Mouse (Mus musculus) liver, embryonic 15.5 days (tissue): ENCODE data around the gene Phldb2. TPM values are rescaled to one million over a fixed set of nuclear protein-coding genes. Genes with fewer than 3 reads are reported as not detected.

Experiments used
- ATAC-seq: fragments of 200-750 bp; cut with Nextera tagmentation; 2 replicates; pipeline ENCODE4 v1.8.0; 2017; ENCODE audit warnings: moderate number of reproducible peaks, mild to moderate bottlenecking, moderate library complexity; ENCODE audit not compliant: insufficient read depth
- H3K27ac ChIP-seq: fragments of 300-500 bp; sonication (generic); replicated peaks from 2 replicates; pipeline ENCODE4 v1.5.1; 2015; ENCODE audit warnings: mild to moderate bottlenecking, inconsistent platforms
- H3K27me3 ChIP-seq: fragments of 300-500 bp; sonication (generic); 2 replicates; pipeline ENCODE4 v1.6.1; 2015; ENCODE audit warnings: mild to moderate bottlenecking, inconsistent platforms
- H3K36me3 ChIP-seq: fragments of 300-500 bp; sonication (generic); replicated peaks from 2 replicates; pipeline ENCODE4 v1.6.1; 2015; ENCODE audit warnings: moderate library complexity, mild to moderate bottlenecking, inconsistent platforms
- H3K4me1 ChIP-seq: fragments of 300-500 bp; sonication (generic); replicated peaks from 2 replicates; pipeline ENCODE4 v1.6.1; 2015; ENCODE audit warnings: inconsistent platforms
- H3K4me2 ChIP-seq: fragments of 300-500 bp; sonication (generic); 2 replicates; pipeline ENCODE4 v1.6.1; 2015; ENCODE audit warnings: moderate library complexity, mild to moderate bottlenecking, inconsistent platforms
- H3K4me3 ChIP-seq: fragments of 300-500 bp; sonication (generic); replicated peaks from 2 replicates; pipeline ENCODE4 v1.5.1; 2015; ENCODE audit warnings: mild to moderate bottlenecking, inconsistent platforms
- H3K9ac ChIP-seq: fragments of 300-500 bp; sonication (generic); 2 replicates; pipeline ENCODE4 v1.6.1; 2015; ENCODE audit warnings: moderate library complexity, mild to moderate bottlenecking, inconsistent platforms
- H3K9me3 ChIP-seq: fragments of 300-500 bp; sonication (generic); replicated peaks from 2 replicates; pipeline ENCODE4 v1.6.1; 2016; ENCODE audit warnings: inconsistent platforms
- WGBS: fragments of 180-500 bp; shearing (Covaris S2); methylation state at CpG from one replicate; pipeline ENCODE4 v1.1.7; 2015; ENCODE audit warnings: mixed read lengths; ENCODE audit not compliant: insufficient replicate concordance; 5-methylcytosine and 5-hydroxymethylcytosine counted together
- polyA plus RNA-seq: library from polyadenylated mRNA; unstranded; fragments of >200 nt; fragmentation: Nextera tagmentation; extraction: Ambion mirVana; gene quantifications from 2 replicates; pipeline ENCODE4 v1.2.1, GENCODE M21; 2015

Gene Phldb2
- polyA plus RNA-seq, result 12.4 and 14.1 TPM in 2 replicates

DNA sequence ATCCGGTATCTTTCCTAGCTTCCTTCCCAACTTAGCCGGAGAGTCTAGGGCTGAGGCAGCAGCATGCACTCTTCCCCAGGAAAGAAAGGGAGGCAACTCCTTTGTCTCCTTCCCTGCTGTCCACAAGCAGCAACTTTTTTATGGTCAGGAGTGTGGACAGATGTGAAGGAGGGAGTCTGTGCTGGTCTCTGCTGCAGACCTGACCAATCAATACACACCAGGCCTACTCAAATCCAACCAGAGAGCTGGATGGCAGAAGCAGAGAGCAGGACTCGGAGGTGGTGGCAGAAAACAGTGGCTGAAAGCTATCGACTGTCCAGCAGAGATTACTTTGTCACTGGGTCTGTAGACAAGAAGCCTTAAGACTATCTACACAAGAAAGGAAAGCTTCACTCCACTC, at the start of gene Phldb2:
TSS of gene Phldb2 (minus strand) at position 205 of the 400 bp plus-strand sequence.
- WGBS, result 46% methylated on average over 4 of the region's 4 CpGs
- no peaks in the 10 kb centered on the region for H3K9me3 ChIP-seq
- H3K4me3 ChIP-seq, result peak within 1 kb of the TSS; percentile 33
- no peaks in the 10 kb centered on the region for H3K36me3 ChIP-seq
- H3K4me2 ChIP-seq, result peak within 1 kb of the TSS; percentile 29
- peak within 1 kb of the TSS; percentile 66 for H3K27ac ChIP-seq
- ATAC-seq, result peak; percentile 56; the same call in 1 of the 2 replicates
- H3K27me3 ChIP-seq, result no peaks in the 10 kb centered on the region
- H3K4me1 ChIP-seq, result no peaks in the 10 kb centered on the region
- no peak within 1 kb of the TSS for H3K9ac ChIP-seq

DNA sequence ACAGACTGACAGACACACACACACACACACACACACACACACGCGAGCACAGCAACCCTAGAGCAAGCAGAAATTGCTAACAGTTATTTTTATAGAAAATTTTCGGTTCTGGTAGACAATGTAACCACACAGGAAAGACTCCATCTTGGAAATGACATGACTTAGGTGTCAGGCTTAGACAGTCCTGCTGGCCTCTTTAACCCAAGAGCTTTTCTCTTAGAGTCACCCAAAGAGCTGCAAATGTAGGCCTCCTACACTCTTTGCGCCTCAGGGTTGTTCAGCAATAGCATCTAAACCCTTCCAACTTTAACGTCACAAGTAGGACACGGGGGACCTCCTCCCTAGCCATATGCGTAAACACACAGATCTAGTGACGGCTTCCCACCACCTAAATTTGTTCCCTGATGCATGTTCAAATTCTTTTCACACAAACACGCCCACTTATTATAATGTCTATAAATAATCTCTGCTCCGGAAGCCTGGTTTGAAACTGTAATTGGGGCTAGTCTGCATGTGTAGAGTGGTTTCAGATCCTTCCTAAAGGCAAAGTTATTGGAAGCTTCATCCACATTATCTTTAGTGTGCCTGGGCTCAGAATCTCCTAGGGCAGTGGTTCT, 48.3 kb upstream of the Phldb2 start:
- Histone ChIP-seq H3K27me3 (no peaks in the 10 kb centered on the region), H3K36me3 (no peaks in the 10 kb centered on the region), H3K9ac (no peak overlapping the region), H3K27ac (no peak overlapping the region), H3K9me3 (no peaks in the 10 kb centered on the region), H3K4me3 (no peak overlapping the region), H3K4me2 (no peak overlapping the region), H3K4me1 (no peaks in the 10 kb centered on the region)
- WGBS, result 72% methylated on average over 10 of the region's 10 CpGs
- no peak for ATAC-seq

DNA sequence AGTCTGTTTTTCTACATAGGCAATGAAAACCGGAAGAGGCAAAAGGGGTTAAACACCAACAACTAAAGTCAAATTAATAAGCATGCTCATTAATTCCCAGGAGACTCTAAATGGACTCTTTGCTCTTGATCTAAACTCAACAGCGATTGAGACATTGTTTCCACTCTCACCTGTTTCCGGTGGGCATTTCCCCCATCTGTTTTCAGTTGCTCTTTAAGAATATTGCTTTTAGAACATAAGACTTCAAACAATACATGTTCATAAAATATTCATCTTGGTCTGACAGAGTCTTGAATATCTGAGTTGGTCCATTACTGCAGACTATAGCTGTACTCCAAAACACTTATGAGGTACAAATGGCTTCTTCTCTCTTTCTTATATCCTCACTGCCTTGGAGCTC, 47.6 kb upstream of the Phldb2 start:
- ATAC-seq, result no peak
- Histone ChIP-seq H3K4me3 (no peak overlapping the region), H3K9ac (no peak overlapping the region), H3K4me2 (no peak overlapping the region), H3K4me1 (no peaks in the 10 kb centered on the region), H3K27ac (no peak overlapping the region), H3K36me3 (no peaks in the 10 kb centered on the region), H3K27me3 (no peaks in the 10 kb centered on the region), H3K9me3 (no peaks in the 10 kb centered on the region)
- WGBS, result 59% methylated on average over 3 of the region's 3 CpGs

DNA sequence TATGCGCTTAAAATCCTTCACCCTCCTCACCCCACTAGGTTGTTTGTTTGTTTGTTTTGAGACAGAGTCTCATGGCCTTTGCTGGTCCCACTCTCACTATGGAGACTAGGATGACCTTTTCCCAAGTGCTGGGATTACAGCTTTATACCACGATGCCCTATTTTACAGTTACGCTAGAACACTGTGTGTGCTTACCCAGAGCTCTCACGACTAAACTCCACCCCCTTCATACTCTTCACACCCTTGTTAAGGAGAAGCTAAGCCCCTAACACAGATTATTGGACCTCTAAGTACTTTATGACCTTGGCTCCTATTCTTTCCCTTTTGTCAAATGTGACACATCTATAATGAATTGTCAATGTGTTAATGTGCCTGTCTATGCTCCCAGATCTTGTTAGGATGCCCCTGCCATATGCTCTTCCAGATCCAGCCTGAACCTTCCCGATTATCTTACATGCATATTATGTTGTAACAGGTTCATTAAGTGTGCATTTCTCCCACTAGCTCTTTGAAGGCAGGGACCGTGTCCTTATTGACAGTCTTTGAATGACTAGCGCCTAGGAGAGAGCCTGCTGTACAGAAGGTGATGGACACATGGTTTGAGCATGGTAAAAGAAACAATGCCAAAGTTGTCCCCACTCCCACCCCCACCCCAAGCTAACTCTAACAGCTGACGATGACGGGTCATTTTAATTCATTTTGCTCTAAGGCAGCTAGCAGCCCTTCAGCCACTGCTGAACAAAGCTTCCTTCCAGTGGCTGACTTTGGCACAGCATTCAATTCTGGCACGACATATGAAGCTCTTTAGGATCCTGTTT, 46.2 kb upstream of the Phldb2 start:
- H3K4me2 ChIP-seq, result no peak overlapping the region
- no peak overlapping the region for H3K4me3 ChIP-seq
- no peak overlapping the region for H3K9ac ChIP-seq
- ATAC-seq, result no peak
- no peaks in the 10 kb centered on the region for H3K27me3 ChIP-seq
- 65% methylated on average over 10 of the region's 10 CpGs for WGBS
- H3K36me3 ChIP-seq, result no peaks in the 10 kb centered on the region
- H3K4me1 ChIP-seq, result no peaks in the 10 kb centered on the region
- no peaks in the 10 kb centered on the region for H3K9me3 ChIP-seq
- H3K27ac ChIP-seq, result no peak overlapping the region

DNA sequence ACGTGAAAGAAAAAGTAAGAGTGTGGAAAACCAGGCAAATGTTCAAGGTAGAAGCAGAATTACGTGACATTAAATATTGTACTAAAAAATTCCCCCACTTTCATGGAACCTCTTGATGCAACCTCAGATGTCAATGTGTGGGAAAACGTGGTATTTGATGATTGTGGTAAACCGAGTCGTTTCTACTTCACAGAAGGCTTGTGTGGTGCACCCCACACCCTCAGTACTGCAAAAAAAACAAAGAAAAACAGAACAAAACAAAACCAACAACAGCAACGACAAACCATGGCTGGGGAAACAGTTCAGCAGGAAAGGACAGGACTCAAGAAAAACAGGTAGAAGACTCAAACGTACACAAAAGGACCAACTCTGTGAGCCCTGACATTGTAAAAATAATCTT, 44.8 kb upstream of the Phldb2 start:
- Histone ChIP-seq H3K36me3 (no peaks in the 10 kb centered on the region), H3K9ac (no peak overlapping the region), H3K27me3 (no peaks in the 10 kb centered on the region), H3K4me2 (no peak overlapping the region), H3K4me1 (no peaks in the 10 kb centered on the region), H3K27ac (no peak overlapping the region), H3K9me3 (no peaks in the 10 kb centered on the region), H3K4me3 (no peak overlapping the region)
- 52% methylated on average over 7 of the region's 7 CpGs for WGBS
- ATAC-seq, result no peak

DNA sequence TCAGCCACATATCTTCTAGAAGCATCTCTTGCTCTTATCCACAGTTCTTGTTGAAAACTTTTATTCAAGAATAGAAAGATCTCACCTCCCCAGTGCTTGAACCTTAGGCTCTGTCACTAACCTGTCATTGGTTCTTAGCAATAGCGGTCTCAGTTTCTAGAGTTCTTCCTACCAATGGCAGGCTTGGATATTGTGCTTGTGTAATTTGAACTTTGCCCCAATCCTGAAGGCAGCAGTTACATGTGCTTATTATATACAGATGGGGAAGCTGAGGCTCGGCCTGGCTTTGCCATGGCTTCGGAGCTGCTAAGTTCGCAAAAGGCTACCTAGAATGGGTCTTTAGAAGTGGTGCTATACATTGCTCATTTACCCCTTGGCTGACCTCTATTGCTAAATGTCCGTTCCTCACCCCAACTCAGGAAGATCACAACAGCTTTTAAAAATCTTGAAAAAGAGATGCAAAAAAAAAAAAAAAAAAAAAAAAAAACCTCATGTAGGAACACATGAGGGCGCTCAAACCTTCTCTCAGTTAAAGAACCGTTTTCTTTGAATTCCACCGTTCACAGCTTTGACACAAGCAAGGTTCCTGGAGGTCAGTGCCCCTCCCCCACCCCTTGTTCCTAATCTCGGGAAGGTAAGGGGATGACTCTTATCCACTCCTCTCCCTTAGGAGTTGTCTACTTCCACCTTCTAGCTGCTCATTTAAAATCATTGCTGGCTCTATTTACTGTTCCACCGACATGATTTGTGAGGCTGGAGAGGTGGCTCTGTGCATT, 37.7 kb upstream of the Phldb2 start:
- Histone ChIP-seq H3K9ac (no peak overlapping the region), H3K4me2 (no peak overlapping the region), H3K9me3 (no peaks in the 10 kb centered on the region), H3K4me1 (no peaks in the 10 kb centered on the region), H3K27me3 (no peaks in the 10 kb centered on the region), H3K36me3 (no peaks in the 10 kb centered on the region), H3K27ac (no peak overlapping the region), H3K4me3 (no peak overlapping the region)
- 37% methylated on average over 10 of the region's 10 CpGs for WGBS
- no peak for ATAC-seq

DNA sequence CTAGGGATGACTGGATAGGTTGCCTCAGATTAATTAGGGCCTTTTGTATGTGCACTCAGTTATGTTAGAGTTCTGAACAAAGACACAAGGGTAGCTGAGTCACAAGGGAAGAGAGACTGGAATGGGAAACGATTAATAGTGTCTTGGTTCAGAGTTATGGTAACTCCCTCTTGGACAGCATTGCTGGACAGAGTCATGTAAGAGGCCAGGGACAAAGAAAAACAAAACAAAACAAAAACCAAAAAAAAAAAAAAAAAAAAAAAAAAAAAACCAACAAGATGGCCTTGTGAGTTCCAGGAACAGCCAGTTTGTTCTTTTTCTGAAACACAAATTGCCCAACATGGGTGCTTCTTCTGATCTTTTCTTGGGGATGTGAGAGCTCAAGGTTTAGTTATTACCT, 32.8 kb upstream of the Phldb2 start:
- 0 out of 2 replicates have a peak overlapping the region, but pooled peaks have one; percentile 48 for H3K27ac ChIP-seq

DNA sequence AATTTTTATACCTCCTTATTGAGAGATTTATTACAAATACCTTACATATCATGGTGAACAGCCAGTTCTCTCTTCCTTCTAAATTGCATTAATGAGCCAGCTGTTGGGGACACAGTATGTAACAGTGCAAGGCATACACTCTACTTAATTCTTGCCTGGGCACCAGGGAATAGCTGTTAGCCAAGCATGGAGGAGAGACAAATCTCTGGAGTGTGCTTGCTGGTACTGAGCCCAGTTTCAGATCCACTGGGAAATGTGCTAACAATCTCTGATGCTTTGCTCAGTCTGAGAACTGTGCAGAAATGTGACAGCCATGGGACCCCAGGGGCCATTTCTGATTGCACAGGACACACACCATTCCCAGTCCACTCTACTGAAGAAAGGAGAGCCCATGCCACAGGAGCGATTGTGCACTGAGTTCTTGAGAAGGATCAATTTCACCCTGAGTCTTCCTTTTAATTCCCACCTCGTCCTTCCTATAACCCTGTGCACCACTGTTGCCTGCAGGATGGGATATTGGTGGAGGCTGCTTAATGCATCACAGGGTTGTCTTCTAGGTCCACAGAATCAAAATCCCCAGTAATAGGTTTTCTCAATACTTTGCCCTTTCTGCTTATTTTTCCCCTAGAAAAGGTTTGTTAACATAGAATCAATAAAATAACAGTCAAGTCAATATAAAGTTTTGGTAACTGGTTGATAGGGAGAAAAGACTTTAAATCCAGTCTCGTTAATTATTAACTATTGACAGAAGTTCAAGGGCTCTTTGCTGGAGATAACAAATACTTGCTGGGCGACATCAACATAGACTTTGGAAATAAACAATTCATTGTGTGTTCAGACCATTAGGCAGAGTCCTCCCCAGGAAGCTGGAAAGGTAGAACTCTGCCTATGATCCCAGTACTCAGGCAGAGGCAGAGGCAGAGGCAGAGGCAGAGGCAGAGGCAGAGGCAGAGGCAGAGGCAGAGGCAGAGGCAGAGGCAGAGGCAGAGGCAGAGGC, 31.5 kb upstream of the Phldb2 start:
- 48% methylated on average over 4 of the region's 4 CpGs for WGBS

More for the DNA sequence above, 32.8 kb upstream of the Phldb2 start:
- 55% methylated on average over 1 of the region's 1 CpGs for WGBS
- Histone ChIP-seq H3K4me3 (no peak overlapping the region), H3K27me3 (no peaks in the 10 kb centered on the region), H3K9ac (no peak overlapping the region), H3K4me2 (no peak overlapping the region), H3K9me3 (no peaks in the 10 kb centered on the region), H3K4me1 (no peaks in the 10 kb centered on the region), H3K36me3 (no peaks in the 10 kb centered on the region)
- ATAC-seq, result no peak

DNA sequence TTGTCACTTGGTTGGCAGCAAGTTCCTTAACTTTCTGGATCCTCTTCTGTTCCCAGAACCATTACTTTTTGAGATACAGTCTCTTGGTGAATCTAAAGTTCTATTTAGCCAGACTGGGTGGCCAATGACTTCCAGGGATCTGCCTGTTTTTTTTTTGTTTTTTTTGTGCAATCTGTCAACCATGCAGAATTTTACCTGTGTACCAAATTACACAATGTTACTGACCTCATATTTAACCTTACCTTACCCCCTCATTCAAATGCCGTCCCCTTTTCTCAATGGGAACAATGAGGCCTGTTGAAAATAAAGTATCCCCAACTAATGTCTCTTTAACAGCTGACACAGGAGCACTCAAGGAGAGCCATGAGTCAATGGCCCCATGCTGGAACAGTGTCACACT, 22.9 kb upstream of the Phldb2 start:
- Histone ChIP-seq H3K36me3 (no peaks in the 10 kb centered on the region), H3K9ac (no peak overlapping the region), H3K27me3 (no peaks in the 10 kb centered on the region), H3K9me3 (no peaks in the 10 kb centered on the region), H3K4me2 (no peak overlapping the region), H3K27ac (no peak overlapping the region), H3K4me3 (no peak overlapping the region), H3K4me1 (no peaks in the 10 kb centered on the region)
- WGBS, result 72% methylated on average over 1 of the region's 1 CpGs
- no peak for ATAC-seq

More for the DNA sequence above, 31.5 kb upstream of the Phldb2 start:
- Histone ChIP-seq H3K4me2 (no peak overlapping the region), H3K4me1 (no peaks in the 10 kb centered on the region), H3K9me3 (no peaks in the 10 kb centered on the region), H3K4me3 (no peak overlapping the region), H3K27ac (peak overlapping the region; percentile 58), H3K36me3 (no peaks in the 10 kb centered on the region), H3K9ac (no peak overlapping the region), H3K27me3 (no peaks in the 10 kb centered on the region)
- ATAC-seq, result peak; percentile 68

DNA sequence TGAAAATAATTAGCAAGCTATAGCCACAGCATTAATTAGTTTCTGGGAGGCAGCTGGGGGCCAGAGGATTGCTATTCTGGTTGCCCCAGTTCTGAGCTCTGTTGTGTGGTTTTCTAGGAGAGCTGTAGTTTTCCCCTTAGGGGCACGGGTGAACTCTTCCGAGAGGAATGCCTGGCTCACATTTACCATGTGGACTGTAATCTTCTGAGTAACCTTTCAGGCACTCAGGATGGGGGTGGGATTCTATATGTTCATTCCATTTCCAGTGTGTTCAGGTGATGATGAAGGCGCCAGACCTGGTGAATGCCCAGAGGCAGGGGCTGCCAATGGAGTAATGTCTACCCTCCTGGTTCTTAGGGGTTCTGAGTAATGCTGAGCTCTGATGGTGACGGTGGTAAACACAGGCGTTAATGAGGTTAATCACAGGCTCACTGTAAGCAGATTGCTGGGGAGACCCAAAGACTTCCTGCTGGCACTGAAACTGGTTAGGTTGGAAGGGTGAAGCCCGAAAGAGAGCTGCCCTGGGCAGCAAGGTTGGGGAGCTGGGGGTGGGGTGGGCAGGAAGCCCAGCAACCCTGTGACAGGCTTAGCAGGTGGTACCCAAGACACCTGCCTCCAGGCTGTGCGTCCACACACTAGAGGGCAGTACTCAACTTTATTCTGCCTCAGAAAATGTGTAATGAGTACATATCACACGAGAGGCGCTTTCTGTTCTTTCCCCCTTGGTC, 20.7 kb upstream of the Phldb2 start:
- H3K9ac ChIP-seq, result no peak overlapping the region
- H3K4me2 ChIP-seq, result no peak overlapping the region
- no peaks in the 10 kb centered on the region for H3K36me3 ChIP-seq
- no peak overlapping the region for H3K27ac ChIP-seq
- H3K4me1 ChIP-seq, result no peaks in the 10 kb centered on the region
- no peak overlapping the region for H3K4me3 ChIP-seq
- 49% methylated on average over 9 of the region's 9 CpGs for WGBS
- no peaks in the 10 kb centered on the region for H3K9me3 ChIP-seq
- H3K27me3 ChIP-seq, result no peaks in the 10 kb centered on the region
- ATAC-seq, result no peak
